Mouse (Mus musculus): Measurements from ENCODE around the gene Smco4.

- TF ChIP-seq CTCF (IDR thresholded peaks at IDR 0.05; ENCODE audit: insufficient read depth, low read length), result no peak
- TF ChIP-seq POLR2A (IDR thresholded peaks at IDR 0.05; ENCODE audit: borderline replicate concordance, extremely low read depth, low read depth, low read length), result no peak
Measured at GRCm38 (mm10) chr9:15516007-15516406, 22.8 kb downstream of the Smco4 start.

All from lung, adult 2 months (tissue).